Mouse (Mus musculus) forebrain, postnatal 0 days (tissue): Measurements from ENCODE around the gene Pik3c2b. TPM values are rescaled to one million over a fixed set of nuclear protein-coding genes. Genes with fewer than 3 reads are reported as not detected.
"Not testable (repeated sequence)": the region's sequence is repeated elsewhere in the genome, so short reads cannot be mapped to it uniquely, and the experiment has no call there.

Experiments
- ATAC-seq: fragments of 200-750 bp; cut with Nextera tagmentation; 2 replicates; pipeline ENCODE4 v1.8.0; 2017; ENCODE audit warnings: mild to moderate bottlenecking, moderate library complexity
- DNase-seq: peaks from one replicate; pipeline ENCODE4 v3.0.0-alpha.2; 2015
- H3K27ac ChIP-seq: fragments of 300-500 bp; sonication (generic); 2 replicates; pipeline ENCODE4 v1.5.1; 2014; ENCODE audit warnings: low read depth, mild to moderate bottlenecking, antibody characterized with exemption, low read length, moderate library complexity, mixed read lengths
- H3K27me3 ChIP-seq: fragments of 300-500 bp; sonication (generic); 2 replicates; pipeline ENCODE4 v1.6.1; 2014; ENCODE audit warnings: mild to moderate bottlenecking, low read length, mixed read lengths; ENCODE audit not compliant: insufficient read depth
- H3K36me3 ChIP-seq: fragments of 300-500 bp; sonication (generic); 2 replicates; pipeline ENCODE4 v1.6.1; 2014; ENCODE audit warnings: mild to moderate bottlenecking, moderate library complexity; ENCODE audit not compliant: insufficient read depth
- H3K4me1 ChIP-seq: fragments of 300-500 bp; sonication (generic); 2 replicates; pipeline ENCODE4 v1.6.1; 2014; ENCODE audit warnings: antibody characterized with exemption; ENCODE audit not compliant: insufficient read depth
- H3K4me2 ChIP-seq: fragments of 300-500 bp; sonication (generic); 2 replicates; pipeline ENCODE4 v1.6.1; 2014; ENCODE audit warnings: low read depth, mild to moderate bottlenecking, moderate library complexity
- H3K4me3 ChIP-seq: fragments of 300-500 bp; sonication (generic); 2 replicates; pipeline ENCODE4 v1.5.1; 2014; ENCODE audit warnings: low read depth, low read length, mixed read lengths
- H3K9ac ChIP-seq: fragments of 300-500 bp; sonication (generic); 2 replicates; pipeline ENCODE4 v1.6.1; 2014; ENCODE audit warnings: mild to moderate bottlenecking
- H3K9me3 ChIP-seq: fragments of 300-500 bp; sonication (generic); 2 replicates; pipeline ENCODE4 v1.6.1; 2016; ENCODE audit warnings: low read length
- CTCF ChIP-seq: sonication (generic); IDR thresholded peaks from 2 replicates; pipeline ENCODE4 v1.5.1; 2016; ENCODE audit warnings: antibody characterized with exemption, control low read depth, low read depth
- WGBS: fragments of 180-500 bp; shearing (Covaris S2); extraction: QIAGEN DNeasy Blood & Tissue Kit; methylation state at CpG from one replicate; pipeline ENCODE4 v1.1.7; 2014; 5-methylcytosine and 5-hydroxymethylcytosine counted together
- polyA plus RNA-seq: library from polyadenylated mRNA; unstranded; fragments of >200 nt; fragmentation: Nextera tagmentation; extraction: Ambion mirVana; gene quantifications from 2 replicates; pipeline ENCODE4 v1.2.1, GENCODE M21; 2015
- total RNA-seq: library from RNA; depleted of rRNA; stranded (reverse); fragments of >200 nt; gene quantifications from 2 replicates; pipeline ENCODE4 v1.2.3, GENCODE M21; 2014

Pik3c2b gene
- total and polyA plus RNA-seq, 2 experiments from 2014 or later: 7.2 to 17.1 TPM

- H3K9ac ChIP-seq: no peak overlapping the region
- no peak for DNase-seq
- no peak overlapping the region for H3K4me3 ChIP-seq
- 96% methylated on average over 9 of the region's 9 CpGs for WGBS
- H3K4me1 ChIP-seq: no peaks in the 10 kb centered on the region
- H3K9me3 ChIP-seq: no peaks in the 10 kb centered on the region
- no peak overlapping the region for H3K27ac ChIP-seq
- no peak for TF ChIP-seq CTCF
- H3K27me3 ChIP-seq: no peaks in the 10 kb centered on the region
- H3K36me3 ChIP-seq: peaks cover 19% of the 10 kb centered on the region
- H3K4me2 ChIP-seq: no peak overlapping the region
- no peak for ATAC-seq
Observed at GRCm38 (mm10) chr1:133016775-133017428, 28.6 kb upstream of the Pik3c2b start.

- no peaks in the 10 kb centered on the region for H3K27me3 ChIP-seq
- no peak overlapping the region for H3K4me2 ChIP-seq
- no peak overlapping the region for H3K9ac ChIP-seq
- no peak overlapping the region for H3K4me3 ChIP-seq
- DNase-seq (no peak), ATAC-seq (no peak)
- TF ChIP-seq CTCF: no peak
- H3K27ac ChIP-seq: no peak overlapping the region
- H3K36me3 ChIP-seq: peaks cover 19% of the 10 kb centered on the region
- WGBS: 95% methylated on average over 2 of the region's 2 CpGs
- H3K4me1 ChIP-seq: no peaks in the 10 kb centered on the region
- no peaks in the 10 kb centered on the region for H3K9me3 ChIP-seq
Observed at GRCm38 (mm10) chr1:133018580-133018979, 26.9 kb upstream of the Pik3c2b start.

GRCm38 (mm10) chr1:133019312-133019711 is 26.2 kb upstream of the Pik3c2b start:
- DNase-seq (no peak), ATAC-seq (no peak)
- Histone ChIP-seq H3K9me3 (no peaks in the 10 kb centered on the region), H3K4me2 (no peak overlapping the region), H3K27me3 (no peaks in the 10 kb centered on the region), H3K27ac (no peak overlapping the region), H3K36me3 (peaks cover 16% of the 10 kb centered on the region), H3K4me3 (no peak overlapping the region), H3K4me1 (no peaks in the 10 kb centered on the region), H3K9ac (no peak overlapping the region)
- no peak for TF ChIP-seq CTCF

- Histone ChIP-seq H3K36me3 (peaks cover 10% of the 10 kb centered on the region; the same call in 1 of the 2 replicates), H3K27me3 (no peaks in the 10 kb centered on the region), H3K9ac (no peak overlapping the region), H3K4me1 (no peaks in the 10 kb centered on the region), H3K4me3 (no peak overlapping the region), H3K9me3 (no peaks in the 10 kb centered on the region), H3K27ac (no peak overlapping the region), H3K4me2 (no peak overlapping the region)
- no peak for DNase-seq
- no peak for TF ChIP-seq CTCF
- WGBS: 63% methylated on average over 3 of the region's 3 CpGs
- ATAC-seq: no peak
Observed at GRCm38 (mm10) chr1:133020137-133020894, 25.2 kb upstream of the Pik3c2b start.

GRCm38 (mm10) chr1:133021391-133021790 is 24.1 kb upstream of the Pik3c2b start:
- Histone ChIP-seq H3K27ac (no peak overlapping the region), H3K4me2 (no peak overlapping the region), H3K9me3 (no peaks in the 10 kb centered on the region), H3K27me3 (no peaks in the 10 kb centered on the region), H3K4me3 (no peak overlapping the region), H3K36me3 (peaks cover 7% of the 10 kb centered on the region; the same call in 1 of the 2 replicates), H3K9ac (no peak overlapping the region), H3K4me1 (no peaks in the 10 kb centered on the region)
- no peak for DNase-seq
- peak; percentile 26; the same call in 1 of the 2 replicates for TF ChIP-seq CTCF
- 96% methylated on average over 7 of the region's 7 CpGs for WGBS
- no peak for ATAC-seq

GRCm38 (mm10) chr1:133021971-133022370 is 23.5 kb upstream of the Pik3c2b start:
- H3K27me3 ChIP-seq, H3K36me3 ChIP-seq, H3K4me1 ChIP-seq, H3K9me3 ChIP-seq, ATAC-seq, H3K9ac ChIP-seq, H3K4me3 ChIP-seq, H3K4me2 ChIP-seq, DNase-seq, H3K27ac ChIP-seq: not testable (repeated sequence)
- 98% methylated on average over 2 of the region's 2 CpGs for WGBS

GRCm38 (mm10) chr1:133023723-133024122 is 21.7 kb upstream of the Pik3c2b start:
- peak overlapping the region; percentile 48 for H3K4me2 ChIP-seq
- DNase-seq, H3K4me1 ChIP-seq, H3K36me3 ChIP-seq, ATAC-seq, H3K27ac ChIP-seq, H3K4me3 ChIP-seq, H3K27me3 ChIP-seq, H3K9me3 ChIP-seq, H3K9ac ChIP-seq: not testable (repeated sequence)
- 93% methylated on average over 3 of the region's 3 CpGs for WGBS
